Mouse (Mus musculus) CD4-positive helper T cell, adult 2 months (primary cell): Measurements from ENCODE around the gene Phb.
A peak's percentile ranks its signal among the peaks of the same experiment; 100 is the strongest.
"Not testable (repeated sequence)": the region's sequence is repeated elsewhere in the genome, so short reads cannot be mapped to it uniquely, and the experiment has no call there.

Experiments used
- DNase-seq: peaks from one replicate; pipeline ENCODE4 v3.0.0-alpha.2; 2012; ENCODE audit warnings: low read depth, missing footprints, low spot score

Gene Phb

DNA sequence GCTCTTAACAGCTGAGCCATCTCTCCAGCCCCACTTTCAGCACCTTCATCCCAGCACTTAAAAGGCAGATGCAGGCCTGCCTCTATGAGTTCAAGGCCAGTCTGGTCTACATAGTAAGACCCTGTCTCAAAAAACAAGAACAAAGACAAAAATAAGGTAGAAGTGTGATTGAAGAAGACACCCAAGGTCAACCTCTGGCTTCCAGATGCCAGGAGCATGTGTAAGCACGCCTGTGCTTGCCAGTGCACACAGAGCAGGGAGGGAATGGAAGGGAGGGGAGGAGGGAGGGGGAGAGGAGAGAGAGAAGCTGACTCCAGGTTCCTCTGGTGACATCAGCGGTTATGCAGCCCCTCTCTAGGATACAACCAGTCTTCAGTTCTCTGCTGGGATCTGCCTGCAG lies 16.8 kb upstream of the Phb start:
- no peak for DNase-seq

DNA sequence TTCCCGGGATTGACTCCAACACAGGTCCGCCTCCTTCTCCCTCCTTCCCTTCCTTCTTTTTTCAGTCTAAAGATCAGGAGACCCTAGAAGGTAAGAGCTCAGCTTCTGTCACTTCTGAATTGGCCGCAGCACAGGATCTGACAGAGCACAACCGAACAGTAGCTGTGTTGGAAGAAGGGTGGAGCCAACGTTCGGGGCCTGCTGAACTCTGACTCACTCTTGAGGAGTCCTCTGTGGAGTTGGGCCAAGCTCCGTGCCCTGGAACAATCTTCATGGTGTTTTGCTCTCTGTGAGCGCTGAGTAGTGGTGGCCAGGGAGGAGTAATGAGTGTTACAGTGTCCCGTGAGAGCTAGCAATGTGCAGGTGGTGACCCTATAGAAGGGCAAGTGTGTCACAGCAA lies 15.8 kb upstream of the Phb start:
- no peak for DNase-seq

DNA sequence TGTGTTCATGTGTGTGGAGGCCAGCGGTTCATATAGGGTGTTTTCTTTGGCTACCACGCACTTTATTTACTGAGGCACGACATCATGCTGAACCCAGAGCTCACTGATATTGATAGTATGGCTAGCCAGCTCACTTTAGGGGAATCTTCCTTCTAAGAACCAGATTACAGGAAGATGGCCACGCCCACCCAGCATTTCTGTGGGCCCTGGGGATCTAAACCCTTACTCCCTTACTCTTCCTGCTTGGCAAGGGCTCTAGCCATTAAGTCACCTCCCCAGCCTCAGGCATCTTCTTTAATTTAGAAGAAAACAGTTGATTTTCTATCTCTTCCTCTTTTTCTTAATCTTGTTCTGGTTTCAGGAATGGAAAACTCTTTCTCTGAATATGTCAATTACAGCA lies 9.3 kb upstream of the Phb start:
- DNase-seq = no peak

DNA sequence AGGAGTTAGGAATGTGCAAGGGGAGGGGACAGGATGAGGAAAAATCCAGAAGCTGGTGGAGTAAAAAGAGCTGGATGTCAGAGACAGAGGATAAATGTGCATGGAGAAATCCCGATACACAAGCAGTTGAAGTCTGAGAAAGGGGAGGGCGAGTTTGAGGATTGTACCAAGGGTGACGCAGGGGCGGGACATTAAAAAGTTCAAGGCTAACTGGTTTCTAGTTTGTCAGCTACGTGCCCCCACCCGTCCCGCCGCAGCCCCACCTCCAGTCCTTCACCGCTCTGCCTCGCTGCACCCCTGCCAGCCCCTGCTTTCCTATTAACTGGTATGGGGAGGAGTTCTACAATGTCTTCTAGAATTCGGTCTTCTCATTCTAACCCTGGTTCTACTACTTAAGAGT lies 420 bp downstream of the Phb start:
- peak; percentile 72 for DNase-seq

DNA sequence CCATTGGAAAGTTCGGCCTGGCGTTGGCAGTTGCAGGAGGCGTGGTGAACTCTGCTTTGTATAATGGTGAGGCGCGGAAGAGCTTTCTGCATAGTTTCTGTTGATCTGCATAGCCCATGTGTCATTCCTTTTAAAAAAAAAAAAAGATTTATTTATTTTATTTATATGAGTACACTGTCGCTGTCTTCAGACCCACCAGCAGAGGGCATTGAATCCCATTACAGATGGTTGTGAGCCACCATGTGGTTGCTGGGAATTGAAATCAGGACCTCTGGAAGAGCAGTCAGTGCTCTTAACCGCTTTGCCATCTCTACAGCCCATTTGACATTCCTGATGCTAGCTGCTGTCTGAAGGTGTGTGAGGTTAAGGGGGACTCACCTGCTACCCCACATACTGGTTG lies 1.3 kb downstream of the Phb start:
- not testable (repeated sequence) for DNase-seq

DNA sequence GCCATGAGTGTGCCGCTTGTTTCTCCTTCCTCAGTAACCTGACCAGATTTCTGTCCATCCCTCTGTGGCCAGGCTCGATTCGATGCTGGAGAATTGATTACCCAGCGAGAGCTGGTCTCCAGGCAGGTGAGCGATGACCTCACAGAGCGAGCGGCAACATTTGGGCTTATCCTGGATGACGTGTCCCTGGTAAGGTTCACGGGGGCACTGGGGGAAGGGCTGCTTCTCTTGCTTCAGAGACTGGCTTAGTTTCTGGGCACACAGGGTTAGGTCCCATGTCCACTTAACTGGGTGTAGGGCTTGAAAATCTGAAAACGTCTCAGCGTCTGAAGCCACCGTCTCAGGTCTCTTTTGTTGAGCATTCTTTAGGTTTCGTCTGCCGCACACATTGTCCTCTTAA lies 8.7 kb downstream of the Phb start:
- no peak for DNase-seq

DNA sequence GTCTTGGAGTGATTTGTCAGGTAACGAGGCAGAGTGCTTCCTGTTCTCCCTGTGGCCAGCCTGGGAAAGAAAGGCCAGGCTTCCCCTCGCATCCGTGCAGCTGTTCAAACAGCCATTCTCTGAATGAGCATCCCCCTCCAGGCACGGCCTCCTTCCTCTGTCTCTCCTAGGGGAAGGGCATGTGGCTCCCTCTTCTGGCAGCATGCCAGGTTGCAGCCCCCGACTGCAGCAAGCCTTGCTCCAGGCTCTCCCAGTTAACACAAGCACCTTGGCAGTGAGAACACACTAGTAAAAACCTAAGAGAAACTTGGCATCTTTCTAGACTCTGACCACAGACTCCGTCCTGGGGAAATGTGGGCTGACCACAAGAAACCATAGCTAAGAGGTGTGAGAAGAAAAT lies 9.6 kb downstream of the Phb start:
- peak; percentile 59 for DNase-seq

DNA sequence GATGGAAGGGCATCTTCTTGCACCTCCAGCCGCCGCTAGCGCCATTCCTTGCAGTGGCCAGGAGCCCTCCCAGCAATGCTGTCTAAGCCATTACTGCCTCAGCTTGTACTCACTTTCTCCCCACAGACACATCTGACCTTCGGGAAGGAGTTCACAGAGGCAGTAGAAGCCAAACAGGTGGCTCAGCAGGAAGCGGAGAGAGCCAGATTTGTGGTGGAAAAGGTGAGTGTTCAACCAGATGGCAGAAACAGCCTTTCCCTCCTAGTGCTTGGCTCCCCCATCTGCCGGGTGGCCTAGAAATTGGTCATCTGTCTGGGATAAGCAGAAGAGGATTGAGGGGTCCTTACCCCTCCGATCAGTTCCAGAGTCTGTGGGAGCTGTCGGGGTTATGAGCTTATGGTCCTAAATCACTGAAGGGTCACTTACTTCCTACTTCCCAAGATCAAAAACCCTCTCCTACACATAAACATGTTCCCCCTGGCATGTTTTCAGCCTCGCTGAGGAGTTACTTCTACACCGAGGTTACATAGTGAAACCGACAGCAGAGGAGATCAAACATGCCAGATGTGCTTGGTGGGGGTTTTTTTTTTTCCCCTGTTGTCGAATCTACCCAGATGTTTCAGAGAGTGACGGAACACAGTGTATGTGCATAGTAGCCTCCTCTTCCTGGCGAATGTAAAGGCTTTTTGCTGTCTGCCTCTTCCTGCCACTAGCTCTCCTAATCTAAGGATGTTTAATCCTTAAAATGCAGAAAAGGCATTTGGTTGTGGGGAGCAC lies 11.4 kb downstream of the Phb start:
- DNase-seq = no peak

DNA sequence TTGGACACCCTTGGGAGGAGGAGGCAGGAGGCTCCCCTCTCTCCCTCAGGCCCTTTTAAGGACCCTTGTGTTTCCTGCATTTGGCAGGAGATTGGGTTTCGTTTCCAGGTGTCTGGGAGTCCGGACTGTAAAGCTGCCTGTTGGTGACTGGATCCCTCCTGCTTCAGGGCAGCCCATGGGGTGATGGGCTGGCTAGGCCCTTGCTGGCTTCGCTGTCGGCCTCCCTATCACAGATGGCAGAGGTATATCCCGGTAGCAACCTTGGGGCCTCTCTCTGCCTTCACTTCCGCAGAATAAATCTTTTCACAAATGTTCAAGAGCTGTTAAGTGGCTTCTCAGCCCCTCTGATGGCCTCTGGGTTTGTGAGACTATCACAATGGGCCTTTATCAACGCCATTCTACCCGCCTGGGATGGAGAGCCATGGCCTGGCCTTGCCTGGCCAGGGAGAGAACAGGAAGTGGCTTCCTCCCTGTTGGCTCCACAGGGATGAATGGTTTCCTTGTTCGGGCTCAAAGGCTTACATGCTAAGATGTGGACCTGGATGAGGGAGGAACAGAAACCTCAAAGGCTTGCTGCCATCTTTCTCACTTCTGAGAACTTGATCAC lies 15.3 kb downstream of the Phb start:
- no peak for DNase-seq

DNA sequence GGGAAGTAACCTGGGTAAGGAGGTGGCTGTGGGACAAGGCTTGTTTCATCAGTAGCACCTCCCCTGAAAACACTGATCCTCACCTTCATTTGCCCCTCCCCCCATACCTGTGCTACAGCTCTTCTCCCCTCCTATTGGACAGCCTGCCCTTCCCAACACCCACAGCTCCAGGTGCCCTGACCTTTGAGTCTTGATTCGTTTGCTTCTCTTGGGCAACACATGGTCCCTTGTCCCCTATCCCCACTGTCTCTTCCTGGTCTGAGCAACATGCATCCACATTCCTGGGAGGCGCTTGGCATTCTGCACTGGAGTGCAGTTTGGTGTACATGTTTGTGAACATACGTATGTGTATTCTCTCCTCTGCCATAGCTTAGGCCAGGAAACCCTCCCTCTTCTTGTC lies 16.2 kb downstream of the Phb start:
- no peak for DNase-seq

DNA sequence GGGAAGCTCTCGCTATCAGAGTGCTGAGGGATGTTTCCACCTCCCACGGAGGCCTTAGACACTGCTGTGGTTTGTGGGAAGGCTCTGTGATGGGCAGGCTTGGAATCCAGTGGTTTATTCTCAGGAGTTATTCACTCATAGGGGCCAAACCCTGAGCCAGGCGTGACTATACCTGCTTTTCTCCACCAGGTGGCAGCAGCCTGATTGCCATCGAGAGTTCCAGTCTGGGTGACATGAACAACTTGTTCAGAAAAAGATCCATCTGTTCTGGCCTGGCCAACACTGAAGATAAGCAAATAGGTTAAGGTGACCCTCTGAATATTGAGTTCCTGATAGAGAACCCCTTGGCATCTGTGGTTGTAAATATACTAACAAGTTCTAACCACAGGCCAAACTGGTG lies 19.3 kb downstream of the Phb start:
- peak; percentile 70 for DNase-seq

DNA sequence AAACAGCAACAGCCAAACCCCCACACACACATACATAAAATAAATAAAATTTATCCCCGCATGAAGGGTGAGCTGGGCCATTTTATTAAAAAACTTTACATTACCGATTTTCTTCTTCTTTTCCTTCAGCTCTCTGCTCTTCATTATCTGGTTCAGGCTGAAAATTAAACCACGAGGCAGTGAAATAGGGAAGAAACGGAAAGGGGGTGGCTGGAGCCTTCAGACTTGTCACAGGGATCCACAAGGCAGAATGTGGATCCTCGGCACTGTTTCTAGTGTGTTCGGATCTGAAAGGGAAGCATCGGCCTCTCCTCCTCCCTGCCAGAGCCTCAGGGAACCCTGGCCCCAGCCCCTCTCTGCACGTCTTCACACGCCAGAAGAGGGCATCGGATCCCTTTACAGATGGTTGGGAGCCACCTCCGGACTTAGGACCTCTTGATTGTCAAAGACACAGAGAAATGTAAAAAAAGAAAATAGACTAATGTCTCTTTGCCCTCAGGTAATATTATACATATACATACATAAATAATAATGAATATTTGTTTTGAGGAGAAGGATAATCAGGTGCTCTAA lies 20.4 kb downstream of the Phb start:
- no peak for DNase-seq

DNA sequence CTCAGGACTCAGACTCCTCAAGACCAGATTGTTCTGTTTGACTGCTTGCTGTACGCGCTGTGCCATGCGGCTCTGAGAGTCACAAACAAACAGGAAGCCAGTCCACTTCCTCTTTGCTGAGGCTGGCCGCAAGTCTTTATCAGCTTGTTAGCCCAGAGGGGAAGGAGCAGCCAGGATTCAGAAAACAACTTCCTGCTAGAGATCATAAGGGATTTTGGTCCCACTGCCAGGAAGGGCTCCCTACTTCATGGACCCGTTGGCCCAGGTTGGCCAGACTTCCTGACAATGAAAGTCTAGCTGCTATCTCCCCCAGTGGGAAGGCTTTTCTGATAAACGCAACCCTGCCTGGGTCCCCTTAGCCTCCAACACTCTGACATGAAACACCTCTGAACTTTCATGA lies 21.8 kb downstream of the Phb start:
- peak; percentile 69 for DNase-seq

DNA sequence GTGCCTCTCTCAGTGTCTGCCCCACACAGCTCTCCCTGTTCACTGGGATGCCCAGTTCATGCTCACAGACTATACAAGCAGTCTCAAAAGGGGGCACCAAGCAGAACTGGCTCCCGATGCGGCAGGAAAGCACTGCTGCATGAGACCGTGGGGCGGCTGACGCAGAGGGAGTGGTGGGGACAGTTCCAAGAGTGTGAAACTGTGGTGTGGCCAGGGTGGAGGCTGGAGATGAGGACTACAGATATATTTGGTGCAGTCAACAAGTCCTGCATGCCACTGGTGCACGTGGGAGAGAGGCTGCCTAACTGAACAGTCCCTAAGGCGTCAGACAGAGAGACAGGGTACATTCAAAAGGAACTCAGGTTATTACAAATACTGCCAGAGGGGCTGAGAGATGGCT lies 22.2 kb downstream of the Phb start:
- peak; percentile 48 for DNase-seq

DNA sequence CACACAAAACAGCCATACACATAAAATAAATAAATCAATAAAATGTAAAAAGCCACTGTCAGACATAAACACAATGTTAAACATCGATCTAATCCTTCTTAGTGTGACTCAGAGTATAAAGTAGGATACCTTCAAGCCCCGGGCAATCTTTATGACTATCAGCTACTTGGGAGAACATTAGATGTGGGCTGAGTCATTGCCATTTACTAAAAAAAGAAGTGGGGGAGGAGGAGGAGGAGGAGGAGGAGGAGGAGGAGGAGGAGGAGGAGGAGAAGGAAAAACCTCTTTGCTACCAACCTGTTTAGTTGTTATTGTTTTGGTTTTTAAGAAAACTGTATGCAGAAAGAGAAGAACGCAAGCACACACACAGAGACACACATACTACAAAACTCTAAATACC lies 22.8 kb downstream of the Phb start:
- DNase-seq = no peak

DNA sequence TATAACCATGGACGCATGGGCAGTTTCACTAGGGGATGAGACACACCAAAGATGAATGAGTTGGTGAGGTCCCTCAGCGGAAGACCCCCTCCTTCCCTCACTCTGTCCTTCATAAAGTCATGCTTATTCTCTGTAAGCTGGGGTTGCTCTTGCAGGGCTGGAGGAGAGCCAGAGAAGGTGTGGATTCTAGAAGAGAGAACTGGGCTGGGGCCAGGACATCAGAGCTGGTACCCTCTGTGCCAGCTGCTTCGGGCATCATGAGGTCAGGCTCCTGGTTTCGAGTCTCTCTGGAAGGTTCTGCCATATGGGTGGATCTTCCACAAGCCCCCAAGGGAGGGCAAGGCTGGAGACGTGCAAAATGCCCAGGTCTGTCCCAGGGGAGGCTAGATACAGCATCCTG lies 31.8 kb downstream of the Phb start:
- no peak for DNase-seq

DNA sequence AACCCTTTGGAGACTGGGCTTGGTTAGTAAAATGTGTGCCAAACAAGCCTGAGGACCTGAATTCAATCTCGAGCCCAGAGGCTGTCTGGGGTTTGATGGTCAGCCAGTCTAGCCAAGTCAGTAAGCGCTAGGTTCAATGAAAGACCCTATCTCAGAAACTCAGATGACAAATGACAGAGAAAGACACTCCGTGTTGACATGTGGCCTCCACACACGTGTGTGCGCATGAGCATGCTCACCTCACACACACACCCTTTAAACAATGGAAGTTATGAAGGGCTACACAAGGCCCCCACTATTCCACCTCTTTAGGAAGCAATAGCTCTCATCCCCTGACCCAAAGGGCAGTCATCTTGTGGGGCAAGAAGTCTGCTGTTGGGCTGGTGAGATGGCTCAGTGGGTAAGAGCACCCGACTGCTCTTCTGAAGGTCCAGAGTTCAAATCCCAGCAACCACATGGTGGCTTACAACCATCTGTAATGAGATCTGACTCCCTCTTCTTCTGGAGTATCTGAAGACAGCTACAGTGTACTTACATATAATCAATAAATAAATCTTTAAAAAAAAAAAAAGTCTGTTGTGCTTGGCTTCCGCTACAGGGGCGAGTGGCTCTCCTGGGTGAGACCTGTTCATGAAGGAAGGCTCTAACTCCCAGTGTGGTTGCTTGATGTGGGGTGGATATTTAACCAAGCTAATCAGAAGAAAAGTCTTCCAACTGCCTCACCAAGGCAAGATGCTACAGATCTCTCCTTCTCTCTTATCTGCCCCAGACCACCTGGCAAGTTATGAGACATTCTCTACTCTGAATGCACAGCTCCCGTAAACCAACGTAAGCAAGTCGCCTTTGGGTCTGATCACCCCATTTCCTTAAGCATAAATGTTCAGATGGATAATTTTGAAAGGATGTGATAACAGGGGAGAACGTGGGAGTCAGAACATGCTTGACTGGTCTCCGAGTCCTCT lies 34.3 kb downstream of the Phb start:
- DNase-seq = no peak

DNA sequence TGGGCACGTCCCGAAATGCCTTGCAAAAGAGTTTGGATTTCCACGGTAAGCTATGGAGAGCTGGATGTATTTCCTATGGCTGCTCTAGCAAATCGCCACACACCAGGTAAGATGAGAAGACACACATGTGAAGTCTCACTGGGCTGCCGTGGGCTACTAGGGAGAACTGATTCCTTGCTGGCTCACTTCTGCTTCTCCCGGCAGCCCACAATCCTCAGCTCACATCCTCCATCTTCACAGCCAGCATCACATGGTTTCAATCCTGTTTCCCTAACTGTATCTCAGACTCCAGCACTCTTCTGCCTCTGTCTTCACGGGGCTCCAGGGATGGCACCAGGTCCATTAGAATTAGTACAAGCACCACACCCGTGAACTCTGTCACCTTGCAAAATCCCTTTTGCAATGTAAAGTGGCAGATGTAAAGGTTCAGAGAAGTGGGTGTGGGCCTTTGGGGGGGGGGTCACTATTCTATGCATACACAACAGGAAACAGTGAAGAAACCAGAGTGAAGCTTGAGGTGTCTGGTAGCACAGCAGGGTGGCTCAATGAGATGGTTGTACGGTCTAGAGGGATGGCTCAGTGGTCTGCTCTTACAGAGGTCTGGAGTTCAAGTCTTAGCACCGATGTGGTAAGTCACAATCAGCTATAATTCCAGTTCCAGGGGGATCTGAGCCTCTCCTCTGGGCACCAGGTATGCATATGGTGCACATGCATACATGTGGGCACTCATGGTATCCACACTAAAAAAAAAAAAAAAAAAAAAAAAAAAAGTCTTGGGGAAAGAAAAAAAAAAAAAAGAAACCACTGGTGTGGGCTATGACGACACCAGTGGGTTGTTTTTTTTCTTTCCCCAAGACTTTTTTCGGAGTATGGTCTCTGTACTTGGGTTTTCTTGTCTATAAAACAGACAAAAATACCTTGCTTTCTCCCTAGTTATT lies 37.5 kb downstream of the Phb start:
- DNase-seq = no peak

DNA sequence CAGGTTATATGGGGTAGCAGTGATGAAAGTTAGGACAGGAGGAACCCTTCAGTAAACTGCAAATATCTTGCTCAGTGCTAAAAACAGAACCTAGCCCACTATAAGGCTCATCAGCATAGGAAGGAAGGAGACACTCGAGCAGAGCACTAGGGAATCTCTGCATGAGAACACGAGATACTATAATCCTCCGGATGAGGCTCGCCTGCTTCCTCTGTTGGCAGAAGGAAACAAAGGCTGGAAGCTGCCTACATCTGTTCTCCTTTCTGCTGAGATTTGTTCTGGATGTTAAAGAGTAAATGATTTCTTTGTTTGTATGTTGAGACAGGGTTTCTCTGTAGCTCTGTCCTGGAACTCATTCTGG lies 38.2 kb downstream of the Phb start:
- DNase-seq = no peak

DNA sequence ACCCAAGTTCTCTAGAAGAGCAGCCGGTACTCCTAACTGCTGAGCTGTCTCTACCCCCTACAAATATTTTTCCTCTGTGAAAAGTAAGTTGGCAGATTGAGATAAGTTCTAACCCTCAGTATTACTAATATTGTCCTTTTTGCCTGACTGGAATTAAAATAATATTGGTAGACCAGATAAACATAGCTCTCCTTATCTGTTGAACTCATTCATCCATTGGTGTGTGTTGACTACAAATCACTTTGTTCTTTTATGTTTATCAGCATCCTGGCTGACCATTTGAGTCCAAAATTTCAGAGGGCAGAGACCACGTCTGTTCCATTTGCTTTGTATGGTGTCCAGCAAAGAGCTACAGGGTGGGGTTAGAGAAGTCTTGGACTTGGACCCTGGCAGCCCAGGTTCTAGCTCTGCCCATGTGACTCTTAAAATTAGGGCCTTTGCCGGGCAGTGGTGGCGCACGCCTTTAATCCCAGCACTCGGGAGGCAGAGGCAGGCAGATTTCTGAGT lies 42.8 kb downstream of the Phb start:
- DNase-seq = no peak

DNA sequence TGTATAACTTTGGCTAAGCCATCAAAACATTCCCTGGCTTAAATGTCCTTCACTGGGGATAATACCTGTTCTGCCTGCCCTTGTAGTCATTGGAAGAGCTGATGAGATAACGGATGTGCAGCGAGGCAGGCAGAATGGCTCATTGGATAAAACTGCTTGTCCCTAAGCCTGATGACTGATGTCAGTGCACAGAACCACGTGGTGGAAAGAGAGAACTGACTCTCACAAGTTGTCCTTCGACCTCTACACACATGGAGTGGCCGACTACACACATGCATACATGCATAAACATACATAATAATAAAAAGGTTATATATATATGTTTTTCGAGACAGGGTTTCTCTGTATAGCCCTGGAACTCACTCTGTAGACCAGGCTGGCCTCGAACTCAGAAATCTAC lies 43.7 kb downstream of the Phb start:
- no peak for DNase-seq
